Mouse (Mus musculus): ENCODE measurements around the gene Nmb.
"Not testable (repeated sequence)": the region's sequence is repeated elsewhere in the genome, so short reads cannot be mapped to it uniquely, and the experiment has no call there.

Nmb gene

GRCm38 (mm10) chr7:80904921-80905515, at the start of gene Nmb:
Nmb (minus strand) TSS chr7:80905076.
- DNase-seq (ENCODE audit: low spot score in 2 of 2): peak; percentile 72 to 75

- no peak for DNase-seq (ENCODE audit: low spot score in 2 of 2)
Measured at GRCm38 (mm10) chr7:80954251-80954650, 49.4 kb upstream of the Nmb start.

- no peak for DNase-seq (ENCODE audit: low spot score in 2 of 2)
Measured at GRCm38 (mm10) chr7:80952140-80952539, 47.3 kb upstream of the Nmb start.

- no peak for DNase-seq (ENCODE audit: low spot score in 2 of 2)
Measured at GRCm38 (mm10) chr7:80951461-80951860, 46.6 kb upstream of the Nmb start.

GRCm38 (mm10) chr7:80947445-80948350, 42.8 kb upstream of the Nmb start, which contains the start of gene Sec11a:
Sec11a (minus strand) TSS chr7:80947780.
- DNase-seq (ENCODE audit: low spot score in 2 of 2): peak; percentile 94 to 95

- no peak for DNase-seq (ENCODE audit: low spot score in 2 of 2)
Measured at GRCm38 (mm10) chr7:80939808-80940207, 34.9 kb upstream of the Nmb start.

GRCm38 (mm10) chr7:80937304-80937666, 32.4 kb upstream of the Nmb start:
- not testable (repeated sequence) for DNase-seq (ENCODE audit: low spot score in 2 of 2)

- not testable (repeated sequence) for DNase-seq (ENCODE audit: low spot score in 2 of 2)
Measured at GRCm38 (mm10) chr7:80936617-80937303, 31.9 kb upstream of the Nmb start.

- no peak for DNase-seq (ENCODE audit: low spot score in 2 of 2)
Measured at GRCm38 (mm10) chr7:80935834-80936233, 31.0 kb upstream of the Nmb start.

GRCm38 (mm10) chr7:80932777-80933176, 27.9 kb upstream of the Nmb start:
- DNase-seq (ENCODE audit: low spot score in 2 of 2): no peak

- DNase-seq (ENCODE audit: low spot score in 2 of 2): peak; percentile 44 to 63
Measured at GRCm38 (mm10) chr7:80931618-80932207, 26.8 kb upstream of the Nmb start.

GRCm38 (mm10) chr7:80923165-80923564, 18.3 kb upstream of the Nmb start:
- no peak for DNase-seq (ENCODE audit: low spot score in 2 of 2)

GRCm38 (mm10) chr7:80919647-80920008, 14.8 kb upstream of the Nmb start:
- DNase-seq (ENCODE audit: low spot score in 2 of 2): no peak

- DNase-seq (ENCODE audit: low spot score in 2 of 2): no peak
Measured at GRCm38 (mm10) chr7:80918982-80919646, 14.2 kb upstream of the Nmb start.

- DNase-seq (ENCODE audit: low spot score in 2 of 2): no peak
Measured at GRCm38 (mm10) chr7:80917916-80918465, 13.1 kb upstream of the Nmb start.

GRCm38 (mm10) chr7:80912496-80912895, 7.6 kb upstream of the Nmb start:
- DNase-seq (ENCODE audit: low spot score in 2 of 2): no peak

- no peak for DNase-seq (ENCODE audit: low spot score in 2 of 2)
Measured at GRCm38 (mm10) chr7:80911053-80911452, 6.2 kb upstream of the Nmb start.

- DNase-seq (ENCODE audit: low spot score in 2 of 2): no peak
Measured at GRCm38 (mm10) chr7:80903625-80904422, 1.1 kb downstream of the Nmb start.

GRCm38 (mm10) chr7:80901541-80902274, 3.2 kb downstream of the Nmb start:
- DNase-seq (ENCODE audit: low spot score in 2 of 2): no peak

Data from heart, adult 9 months (tissue).